In the genomic region with DNA sequence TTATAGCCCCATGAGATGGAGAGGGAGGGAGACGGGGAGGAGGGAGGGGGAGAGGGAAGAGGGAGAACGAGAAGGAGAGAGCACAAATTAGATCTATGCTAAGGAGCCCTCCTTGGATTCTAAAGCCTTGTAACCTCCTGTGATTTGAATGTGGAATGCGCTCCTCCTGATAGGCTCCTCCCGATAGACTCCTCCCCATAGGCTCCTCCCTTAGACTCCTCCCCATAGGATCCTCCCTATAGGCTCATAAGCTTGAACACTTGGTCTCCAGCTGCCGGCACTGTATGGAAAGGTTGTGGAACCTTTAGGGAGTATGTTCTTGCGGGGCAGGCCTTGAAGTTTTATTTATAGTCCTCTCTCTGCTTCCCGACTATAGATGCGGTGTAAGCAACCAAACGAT, we compare ENCODE assay signal across 14 mouse cellular contexts. TPM values are rescaled to one million over a fixed set of nuclear protein-coding genes. Genes with fewer than 3 reads are reported as not detected.
DNase-seq lines count a peak whose midpoint lies in the region; ATAC-seq and TF ChIP-seq lines count a peak whose summit lies in the region.
"Had no signal": no experiment of that assay in that cellular context is flagged by ENCODE, and none has a peak within 500 bp of the region (broad histone marks: within the 10 kb centered on the region; RNA-seq: fewer than 3 reads in every experiment).

No protein-coding gene starts in this region.

- H3K9me3 ChIP-seq in hindbrain, embryonic 10.5 days = no peaks in the 10 kb centered on the region
- H3K9me3 ChIP-seq in hindbrain, embryonic 14.5 days (ENCODE audit: control insufficient read depth, low read length) = no peaks in the 10 kb centered on the region
- no peaks in the 10 kb centered on the region for H3K9me3 ChIP-seq in E14TG2a.4 (ENCODE audit: low read length)
- no peaks in the 10 kb centered on the region for H3K9me3 ChIP-seq in limb, embryonic 12.5 days
- no peaks in the 10 kb centered on the region for H3K9me3 ChIP-seq in forebrain, embryonic 12.5 days

- TF ChIP-seq CTCF in E14TG2a.4 (conservative IDR thresholded peaks at IDR 0.05; ENCODE audit: low read length) = no peak

- H3K4me2 ChIP-seq in hindbrain, embryonic 14.5 days (replicated peaks) = no peak overlapping the region
- H3K4me2 ChIP-seq in limb, embryonic 12.5 days = peak overlapping the region; percentile 20
- no peak overlapping the region for H3K4me2 ChIP-seq in forebrain, embryonic 12.5 days
- H3K4me2 ChIP-seq: midbrain, embryonic 11.5 days had no signal

- H3K27ac ChIP-seq in hindbrain, embryonic 10.5 days = no peak overlapping the region
- H3K27ac ChIP-seq in hindbrain, embryonic 14.5 days = no peak overlapping the region
- H3K27ac ChIP-seq in limb, embryonic 12.5 days = no peak overlapping the region
- H3K27ac ChIP-seq in forebrain, embryonic 12.5 days = no peak overlapping the region
- H3K27ac ChIP-seq: gastrocnemius, adult 2 months had no signal

- WGBS in hindbrain, embryonic 10.5 days = 26% methylated on average over 9 of the region's 9 CpGs
- WGBS in hindbrain, embryonic 14.5 days = 23% methylated on average over 9 of the region's 9 CpGs
- 21% methylated on average over 9 of the region's 9 CpGs for WGBS in limb, embryonic 12.5 days
- WGBS in forebrain, embryonic 12.5 days = 22% methylated on average over 9 of the region's 9 CpGs

- H3K9ac ChIP-seq in hindbrain, embryonic 14.5 days = no peak overlapping the region
- H3K9ac ChIP-seq in limb, embryonic 12.5 days (replicated peaks) = no peak overlapping the region
- no peak overlapping the region for H3K9ac ChIP-seq in forebrain, embryonic 12.5 days

- H3K36me3 ChIP-seq in hindbrain, embryonic 10.5 days = no peaks in the 10 kb centered on the region
- H3K36me3 ChIP-seq in hindbrain, embryonic 14.5 days (replicated peaks; ENCODE audit: control insufficient read depth, insufficient read depth) = no peaks in the 10 kb centered on the region
- no peaks in the 10 kb centered on the region for H3K36me3 ChIP-seq in E14TG2a.4 (ENCODE audit: insufficient read depth, low read length)
- H3K36me3 ChIP-seq in limb, embryonic 12.5 days = no peaks in the 10 kb centered on the region
- H3K36me3 ChIP-seq in forebrain, embryonic 12.5 days (replicated peaks) = no peaks in the 10 kb centered on the region

- no peak for ATAC-seq in hindbrain, embryonic 14.5 days (ENCODE audit: low FRiP score)
- no peak for ATAC-seq in limb, embryonic 12.5 days (ENCODE audit: insufficient number of reproducible peaks, insufficient read depth, low FRiP score, low TSS enrichment, low read depth)
- no peak for ATAC-seq in forebrain, embryonic 12.5 days (ENCODE audit: low FRiP score)

- H3K27me3 ChIP-seq in hindbrain, embryonic 10.5 days (ENCODE audit: insufficient read depth, poor library complexity, severe bottlenecking) = peaks cover 43% of the 10 kb centered on the region
- peaks cover 24% of the 10 kb centered on the region for H3K27me3 ChIP-seq in hindbrain, embryonic 14.5 days (ENCODE audit: control insufficient read depth, insufficient read depth, low read length)
- peaks cover 40% of the 10 kb centered on the region for H3K27me3 ChIP-seq in E14TG2a.4 (ENCODE audit: insufficient read depth, low read length)
- peaks cover 7% of the 10 kb centered on the region; the same call in 1 of the 2 replicates for H3K27me3 ChIP-seq in limb, embryonic 12.5 days
- peaks cover 39% of the 10 kb centered on the region for H3K27me3 ChIP-seq in forebrain, embryonic 12.5 days

- DNase-seq in hindbrain, embryonic 10.5 days (ENCODE audit: low spot score) = no peak
- DNase-seq in hindbrain, embryonic 14.5 days (ENCODE audit: low spot score) = no peak
- DNase-seq in ZHBTc4 (ENCODE audit: low read depth, low spot score) = peak; percentile 93
- DNase-seq in yolk sac, embryonic 10.5 days (ENCODE audit: low spot score) = no peak
- DNase-seq in left cerebral cortex, adult 11 months (ENCODE audit: low spot score) = no peak
- DNase-seq: cerebellum, postnatal 10 days; gastrocnemius, adult 2 months; kidney, adult 11 months; lung, adult 18-20 months had no signal

- peaks cover 29% of the 10 kb centered on the region for H3K4me1 ChIP-seq in hindbrain, embryonic 10.5 days (replicated peaks)
- H3K4me1 ChIP-seq in hindbrain, embryonic 14.5 days (replicated peaks; ENCODE audit: control insufficient read depth, insufficient read depth, low read length) = 0 out of 2 replicates have a peak, but pooled peaks cover 6% of the 10 kb centered on the region
- H3K4me1 ChIP-seq in E14TG2a.4 (replicated peaks; ENCODE audit: low read depth, low read length) = peaks cover 58% of the 10 kb centered on the region
- peaks cover 9% of the 10 kb centered on the region; the same call in 1 of the 2 replicates for H3K4me1 ChIP-seq in limb, embryonic 12.5 days (replicated peaks)
- peaks cover 16% of the 10 kb centered on the region for H3K4me1 ChIP-seq in forebrain, embryonic 12.5 days

- 0 out of 2 replicates have a peak overlapping the region, but pooled peaks have one; percentile 11 for H3K4me3 ChIP-seq in hindbrain, embryonic 10.5 days
- no peak overlapping the region for H3K4me3 ChIP-seq in hindbrain, embryonic 14.5 days (replicated peaks; ENCODE audit: low read length)
- peak overlapping the region; percentile 61 for H3K4me3 ChIP-seq in E14TG2a.4 (replicated peaks; ENCODE audit: low read length)
- no peak overlapping the region for H3K4me3 ChIP-seq in limb, embryonic 12.5 days (replicated peaks)
- no peak overlapping the region for H3K4me3 ChIP-seq in forebrain, embryonic 12.5 days (replicated peaks)
- H3K4me3 ChIP-seq: gastrocnemius, adult 2 months had no signal

RNA-seq across cellular contexts. Expression of a gene that starts 20.6 kb away (rescaled TPM):
- polyA plus RNA-seq in hindbrain, embryonic 10.5 days (2016; fragmentation: Nextera tagmentation; extraction: Ambion mirVana) = 35.4 and 40.5 TPM in 2 replicates
- polyA plus RNA-seq in hindbrain, embryonic 14.5 days (2014; fragmentation: Nextera tagmentation; extraction: Ambion mirVana) = 29.0 and 35.0 TPM in 2 replicates
- 56.6 and 59.3 TPM in 2 replicates for polyA plus RNA-seq in limb, embryonic 12.5 days (2016; fragmentation: Nextera tagmentation; extraction: Ambion mirVana)
- 43.2 and 43.8 TPM in 2 replicates for polyA plus RNA-seq in forebrain, embryonic 12.5 days (2016; fragmentation: Nextera tagmentation; extraction: Ambion mirVana)

RNA-seq across cellular contexts. Expression of a gene that starts 35.5 kb away (rescaled TPM):
- polyA plus RNA-seq in hindbrain, embryonic 10.5 days (2016; fragmentation: Nextera tagmentation; extraction: Ambion mirVana) = 7.5 and 11.8 TPM in 2 replicates
- polyA plus RNA-seq in hindbrain, embryonic 14.5 days (2014; fragmentation: Nextera tagmentation; extraction: Ambion mirVana) = 0.16 and 1.3 TPM in 2 replicates
- 3.8 and 4.8 TPM in 2 replicates for polyA plus RNA-seq in limb, embryonic 12.5 days (2016; fragmentation: Nextera tagmentation; extraction: Ambion mirVana)
- 2.3 and 5.5 TPM in 2 replicates for polyA plus RNA-seq in forebrain, embryonic 12.5 days (2016; fragmentation: Nextera tagmentation; extraction: Ambion mirVana)
- polyA plus RNA-seq: neural tube, embryonic 14.5 days had no signal

RNA-seq across cellular contexts. Expression of a gene that starts 47.7 kb away (rescaled TPM):
- polyA plus RNA-seq in hindbrain, embryonic 10.5 days (2016; fragmentation: Nextera tagmentation; extraction: Ambion mirVana) = 675 and 776 TPM in 2 replicates
- 769 and 914 TPM in 2 replicates for polyA plus RNA-seq in hindbrain, embryonic 14.5 days (2014; fragmentation: Nextera tagmentation; extraction: Ambion mirVana)
- polyA plus RNA-seq in limb, embryonic 12.5 days (2016; fragmentation: Nextera tagmentation; extraction: Ambion mirVana) = 737 and 751 TPM in 2 replicates
- 736 and 763 TPM in 2 replicates for polyA plus RNA-seq in forebrain, embryonic 12.5 days (2016; fragmentation: Nextera tagmentation; extraction: Ambion mirVana)

RNA-seq across cellular contexts. Expression of a gene that starts 53.9 kb away (rescaled TPM):
- 53.2 and 64.6 TPM in 2 replicates for polyA plus RNA-seq in hindbrain, embryonic 10.5 days (2016; fragmentation: Nextera tagmentation; extraction: Ambion mirVana)
- 35.7 and 38.8 TPM in 2 replicates for polyA plus RNA-seq in hindbrain, embryonic 14.5 days (2014; fragmentation: Nextera tagmentation; extraction: Ambion mirVana)
- polyA plus RNA-seq in limb, embryonic 12.5 days (2016; fragmentation: Nextera tagmentation; extraction: Ambion mirVana) = 60.5 and 60.6 TPM in 2 replicates
- 71.9 and 75.9 TPM in 2 replicates for polyA plus RNA-seq in forebrain, embryonic 12.5 days (2016; fragmentation: Nextera tagmentation; extraction: Ambion mirVana)

Comparison
In these comparisons a context has a peak if more than half of its experiments do, and no peak if none do; other contexts are left out.
1. H3K4me3 ChIP-seq: peak in hindbrain, embryonic 10.5 days (single experiment) and E14TG2a.4 (single experiment); none in hindbrain, embryonic 14.5 days (single experiment), limb, embryonic 12.5 days (single experiment) and forebrain, embryonic 12.5 days (single experiment).